Mouse (Mus musculus): ENCODE results near the gene Gm14214. TPM values are rescaled to one million over a fixed set of nuclear protein-coding genes. Genes with fewer than 3 reads are reported as not detected.

The Gm14214 gene
- not detected in 2 replicates for polyA plus RNA-seq (2015; fragmentation: Nextera tagmentation; extraction: Ambion mirVana)

- Histone ChIP-seq H3K27me3 (no peaks in the 10 kb centered on the region), H3K4me1 (replicated peaks) (peaks cover 25% of the 10 kb centered on the region), H3K27ac (replicated peaks) (no peak within 1 kb of the TSS), H3K4me3 (replicated peaks) (no peak within 1 kb of the TSS), H3K9ac (no peak within 1 kb of the TSS), H3K9me3 (replicated peaks) (no peaks in the 10 kb centered on the region), H3K4me2 (no peak within 1 kb of the TSS), H3K36me3 (replicated peaks) (no peaks in the 10 kb centered on the region)
- ATAC-seq (ENCODE audit: insufficient read depth), result no peak
Measured at GRCm38 (mm10) chr2:154769930-154770329, at the start of gene Gm14214. Gene Gm14214, minus strand, starts transcription at chr2:154770030.

GRCm38 (mm10) chr2:154818599-154818998, 48.8 kb upstream of the Gm14214 start:
- ATAC-seq (ENCODE audit: insufficient read depth), result no peak

GRCm38 (mm10) chr2:154817788-154818187, 48.0 kb upstream of the Gm14214 start:
- no peak overlapping the region for H3K9ac ChIP-seq
- ATAC-seq (ENCODE audit: insufficient read depth), result peak; percentile 8; the same call in 1 of the 2 replicates
- no peaks in the 10 kb centered on the region for H3K9me3 ChIP-seq (replicated peaks)
- H3K4me1 ChIP-seq (replicated peaks), result peaks cover 59% of the 10 kb centered on the region
- 7% methylated on average over 1 of the region's 1 CpGs for WGBS (ENCODE audit: insufficient replicate concordance)
- peaks cover 25% of the 10 kb centered on the region for H3K36me3 ChIP-seq (replicated peaks)
- no peak overlapping the region for H3K4me2 ChIP-seq
- H3K27ac ChIP-seq (replicated peaks), result no peak overlapping the region
- no peaks in the 10 kb centered on the region for H3K27me3 ChIP-seq
- H3K4me3 ChIP-seq (replicated peaks), result no peak overlapping the region

More at GRCm38 (mm10) chr2:154818599-154818998, 48.8 kb upstream of the Gm14214 start:
- no peak overlapping the region for H3K27ac ChIP-seq (replicated peaks)
- H3K27me3 ChIP-seq, result no peaks in the 10 kb centered on the region
- no peak overlapping the region for H3K4me3 ChIP-seq (replicated peaks)
- H3K9ac ChIP-seq, result no peak overlapping the region
- no peaks in the 10 kb centered on the region for H3K9me3 ChIP-seq (replicated peaks)
- WGBS (ENCODE audit: insufficient replicate concordance), result 54% methylated on average over 1 of the region's 1 CpGs
- peaks cover 26% of the 10 kb centered on the region for H3K36me3 ChIP-seq (replicated peaks)
- H3K4me2 ChIP-seq, result no peak overlapping the region
- H3K4me1 ChIP-seq (replicated peaks), result peaks cover 59% of the 10 kb centered on the region

GRCm38 (mm10) chr2:154817089-154817488, 47.3 kb upstream of the Gm14214 start:
- H3K27me3 ChIP-seq, result no peaks in the 10 kb centered on the region
- H3K9ac ChIP-seq, result no peak overlapping the region
- H3K4me1 ChIP-seq (replicated peaks), result peaks cover 57% of the 10 kb centered on the region
- ATAC-seq (ENCODE audit: insufficient read depth), result no peak
- peaks cover 23% of the 10 kb centered on the region for H3K36me3 ChIP-seq (replicated peaks)
- no peaks in the 10 kb centered on the region for H3K9me3 ChIP-seq (replicated peaks)
- H3K4me2 ChIP-seq, result no peak overlapping the region
- H3K27ac ChIP-seq (replicated peaks), result no peak overlapping the region
- no peak overlapping the region for H3K4me3 ChIP-seq (replicated peaks)
- 52% methylated on average over 3 of the region's 3 CpGs for WGBS (ENCODE audit: insufficient replicate concordance)

- H3K4me3 ChIP-seq (replicated peaks), result no peak overlapping the region
- no peak overlapping the region for H3K9ac ChIP-seq
- peaks cover 47% of the 10 kb centered on the region for H3K4me1 ChIP-seq (replicated peaks)
- peaks cover 10% of the 10 kb centered on the region for H3K36me3 ChIP-seq (replicated peaks)
- no peak overlapping the region for H3K27ac ChIP-seq (replicated peaks)
- no peaks in the 10 kb centered on the region for H3K27me3 ChIP-seq
- no peak for ATAC-seq (ENCODE audit: insufficient read depth)
- no peaks in the 10 kb centered on the region for H3K9me3 ChIP-seq (replicated peaks)
- WGBS (ENCODE audit: insufficient replicate concordance), result 86% methylated on average over 2 of the region's 2 CpGs
- H3K4me2 ChIP-seq, result no peak overlapping the region
Measured at GRCm38 (mm10) chr2:154813426-154813825, 43.6 kb upstream of the Gm14214 start.

GRCm38 (mm10) chr2:154810821-154811220, 41.0 kb upstream of the Gm14214 start:
- H3K4me2 ChIP-seq, result no peak overlapping the region
- 90% methylated on average over 1 of the region's 1 CpGs for WGBS (ENCODE audit: insufficient replicate concordance)
- no peak overlapping the region for H3K4me3 ChIP-seq (replicated peaks)
- peaks cover 45% of the 10 kb centered on the region for H3K4me1 ChIP-seq (replicated peaks)
- H3K27ac ChIP-seq (replicated peaks), result no peak overlapping the region
- H3K27me3 ChIP-seq, result no peaks in the 10 kb centered on the region
- H3K9ac ChIP-seq, result no peak overlapping the region
- H3K36me3 ChIP-seq (replicated peaks), result peaks cover 13% of the 10 kb centered on the region
- ATAC-seq (ENCODE audit: insufficient read depth), result no peak
- H3K9me3 ChIP-seq (replicated peaks), result no peaks in the 10 kb centered on the region

- no peak overlapping the region for H3K4me3 ChIP-seq (replicated peaks)
- H3K27ac ChIP-seq (replicated peaks), result no peak overlapping the region
- peaks cover 44% of the 10 kb centered on the region for H3K4me1 ChIP-seq (replicated peaks)
- H3K36me3 ChIP-seq (replicated peaks), result peaks cover 9% of the 10 kb centered on the region; the same call in 1 of the 2 replicates
- H3K4me2 ChIP-seq, result no peak overlapping the region
- 80% methylated on average over 1 of the region's 1 CpGs for WGBS (ENCODE audit: insufficient replicate concordance)
- H3K9me3 ChIP-seq (replicated peaks), result no peaks in the 10 kb centered on the region
- no peak for ATAC-seq (ENCODE audit: insufficient read depth)
- no peak overlapping the region for H3K9ac ChIP-seq
- H3K27me3 ChIP-seq, result no peaks in the 10 kb centered on the region
Measured at GRCm38 (mm10) chr2:154809107-154809762, 39.4 kb upstream of the Gm14214 start.

- no peak overlapping the region for H3K4me3 ChIP-seq (replicated peaks)
- no peak overlapping the region for H3K4me2 ChIP-seq
- ATAC-seq (ENCODE audit: insufficient read depth), result no peak
- H3K27me3 ChIP-seq, result no peaks in the 10 kb centered on the region
- no peak overlapping the region for H3K9ac ChIP-seq
- no peaks in the 10 kb centered on the region for H3K9me3 ChIP-seq (replicated peaks)
- no peak overlapping the region for H3K27ac ChIP-seq (replicated peaks)
- H3K36me3 ChIP-seq (replicated peaks), result peaks cover 7% of the 10 kb centered on the region; the same call in 1 of the 2 replicates
- peaks cover 58% of the 10 kb centered on the region for H3K4me1 ChIP-seq (replicated peaks)
- WGBS (ENCODE audit: insufficient replicate concordance), result 76% methylated on average over 1 of the region's 1 CpGs
Measured at GRCm38 (mm10) chr2:154807689-154808088, 37.9 kb upstream of the Gm14214 start.

GRCm38 (mm10) chr2:154803845-154804244, 34.0 kb upstream of the Gm14214 start:
- 60% methylated on average over 4 of the region's 4 CpGs for WGBS (ENCODE audit: insufficient replicate concordance)
- peaks cover 63% of the 10 kb centered on the region for H3K4me1 ChIP-seq (replicated peaks)
- ATAC-seq (ENCODE audit: insufficient read depth), result peak; percentile 69

GRCm38 (mm10) chr2:154803372-154803771, 33.5 kb upstream of the Gm14214 start:
- Histone ChIP-seq H3K4me2 (no peak overlapping the region), H3K9ac (no peak overlapping the region), H3K27me3 (no peaks in the 10 kb centered on the region), H3K9me3 (replicated peaks) (no peaks in the 10 kb centered on the region), H3K4me1 (replicated peaks) (peaks cover 63% of the 10 kb centered on the region), H3K36me3 (replicated peaks) (peaks cover 17% of the 10 kb centered on the region), H3K4me3 (replicated peaks) (no peak overlapping the region), H3K27ac (replicated peaks) (peak overlapping the region; percentile 36; the same call in 1 of the 2 replicates)
- no peak for ATAC-seq (ENCODE audit: insufficient read depth)
- WGBS (ENCODE audit: insufficient replicate concordance), result 90% methylated on average over 1 of the region's 1 CpGs

More at GRCm38 (mm10) chr2:154803845-154804244, 34.0 kb upstream of the Gm14214 start:
- Histone ChIP-seq H3K4me3 (replicated peaks) (no peak overlapping the region), H3K27me3 (no peaks in the 10 kb centered on the region), H3K27ac (replicated peaks) (no peak overlapping the region), H3K4me2 (no peak overlapping the region; the same call in 1 of the 2 replicates), H3K9me3 (replicated peaks) (no peaks in the 10 kb centered on the region), H3K36me3 (replicated peaks) (peaks cover 17% of the 10 kb centered on the region), H3K9ac (no peak overlapping the region)

- peak overlapping the region; percentile 97 for H3K27ac ChIP-seq (replicated peaks)
- no peaks in the 10 kb centered on the region for H3K27me3 ChIP-seq
- ATAC-seq (ENCODE audit: insufficient read depth), result peak; percentile 34
- no peaks in the 10 kb centered on the region for H3K9me3 ChIP-seq (replicated peaks)
- H3K4me1 ChIP-seq (replicated peaks), result peaks cover 78% of the 10 kb centered on the region
- under 1% methylated on average over 67 of the region's 67 CpGs for WGBS (ENCODE audit: insufficient replicate concordance)
- H3K9ac ChIP-seq, result peak overlapping the region; percentile 98
- peak overlapping the region; percentile 80 for H3K4me2 ChIP-seq
- peaks cover 25% of the 10 kb centered on the region for H3K36me3 ChIP-seq (replicated peaks)
- peak overlapping the region; percentile 98 for H3K4me3 ChIP-seq (replicated peaks)
Measured at GRCm38 (mm10) chr2:154791661-154792642, 22.1 kb upstream of the Gm14214 start.
